Mouse (Mus musculus) E14TG2a.4 (cell line): ENCODE data around the gene Gna11.

Experiments
- H3K27me3 ChIP-seq: 2 replicates; pipeline ENCODE4 v1.6.1; 2014; ENCODE audit warnings: low read length, control low read depth; ENCODE audit not compliant: insufficient read depth
- H3K36me3 ChIP-seq: 2 replicates; pipeline ENCODE4 v1.6.1; 2014; ENCODE audit warnings: low read length, control low read depth; ENCODE audit not compliant: insufficient read depth
- H3K4me1 ChIP-seq: replicated peaks from 2 replicates; pipeline ENCODE4 v1.6.1; 2014; ENCODE audit warnings: low read depth, low read length, control low read depth
- H3K4me3 ChIP-seq: replicated peaks from 2 replicates; pipeline ENCODE4 v1.5.1; 2014; ENCODE audit warnings: mild to moderate bottlenecking, low read length
- H3K9me3 ChIP-seq: 2 replicates; pipeline ENCODE4 v1.6.1; 2014; ENCODE audit warnings: low read length, control low read depth
- CTCF ChIP-seq: conservative IDR thresholded peaks from 2 replicates; pipeline ENCODE4 v1.5.1; 2014; ENCODE audit warnings: low read length
- NANOG ChIP-seq: IDR thresholded peaks from 2 replicates; pipeline ENCODE4 v1.6.1; 2014; ENCODE audit warnings: borderline replicate concordance, low read length, mixed read lengths
- POU5F1 ChIP-seq: IDR thresholded peaks from 2 replicates; pipeline ENCODE4 v1.6.1; 2014; ENCODE audit warnings: low read length, borderline replicate concordance

Gene Gna11

GRCm38 (mm10) chr10:81494260-81495041 is 50.5 kb downstream of the Gna11 start:
- no peak for TF ChIP-seq POU5F1
- H3K4me3 ChIP-seq = peak overlapping the region; percentile 97

DNA sequence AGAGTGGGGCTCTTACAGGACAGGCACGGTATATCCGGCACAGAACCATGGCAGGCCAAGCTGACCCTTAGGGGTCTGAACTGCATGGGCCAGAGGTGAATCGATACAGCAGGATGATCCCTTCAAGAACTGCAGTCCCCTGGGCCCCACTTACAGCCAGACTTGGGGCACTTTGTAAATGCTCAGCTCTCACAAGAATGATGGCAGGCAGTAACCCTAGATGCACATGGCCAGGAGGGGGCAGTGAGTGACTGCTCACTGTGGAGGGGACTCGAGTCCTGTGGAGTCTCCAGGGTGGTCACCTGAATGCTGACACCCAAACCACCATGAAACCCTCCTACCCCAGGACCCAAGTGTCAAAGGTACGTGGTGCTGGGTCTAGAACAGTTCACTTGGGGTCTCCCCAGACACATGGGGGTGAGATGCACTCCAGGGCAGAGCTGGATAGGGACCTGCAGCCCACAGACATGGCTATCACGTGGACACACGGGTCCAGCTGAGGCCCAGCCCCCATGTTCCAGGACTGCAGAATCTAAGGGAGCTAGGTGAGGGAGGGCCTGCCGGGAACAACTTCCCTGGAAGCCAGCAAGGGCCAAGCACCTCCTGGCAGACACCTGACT is 51.3 kb downstream of the Gna11 start:
- Histone ChIP-seq H3K9me3 (no peaks in the 10 kb centered on the region), H3K36me3 (peaks cover 64% of the 10 kb centered on the region), H3K4me1 (peaks cover 84% of the 10 kb centered on the region), H3K4me3 (peak overlapping the region; percentile 39), H3K27me3 (no peaks in the 10 kb centered on the region)
- no peak for TF ChIP-seq NANOG
- TF ChIP-seq POU5F1 = no peak
- TF ChIP-seq CTCF = no peak

More at GRCm38 (mm10) chr10:81494260-81495041, 50.5 kb downstream of the Gna11 start:
- no peaks in the 10 kb centered on the region for H3K27me3 ChIP-seq
- peaks cover 57% of the 10 kb centered on the region for H3K36me3 ChIP-seq
- peaks cover 84% of the 10 kb centered on the region for H3K4me1 ChIP-seq
- H3K9me3 ChIP-seq = no peaks in the 10 kb centered on the region

DNA sequence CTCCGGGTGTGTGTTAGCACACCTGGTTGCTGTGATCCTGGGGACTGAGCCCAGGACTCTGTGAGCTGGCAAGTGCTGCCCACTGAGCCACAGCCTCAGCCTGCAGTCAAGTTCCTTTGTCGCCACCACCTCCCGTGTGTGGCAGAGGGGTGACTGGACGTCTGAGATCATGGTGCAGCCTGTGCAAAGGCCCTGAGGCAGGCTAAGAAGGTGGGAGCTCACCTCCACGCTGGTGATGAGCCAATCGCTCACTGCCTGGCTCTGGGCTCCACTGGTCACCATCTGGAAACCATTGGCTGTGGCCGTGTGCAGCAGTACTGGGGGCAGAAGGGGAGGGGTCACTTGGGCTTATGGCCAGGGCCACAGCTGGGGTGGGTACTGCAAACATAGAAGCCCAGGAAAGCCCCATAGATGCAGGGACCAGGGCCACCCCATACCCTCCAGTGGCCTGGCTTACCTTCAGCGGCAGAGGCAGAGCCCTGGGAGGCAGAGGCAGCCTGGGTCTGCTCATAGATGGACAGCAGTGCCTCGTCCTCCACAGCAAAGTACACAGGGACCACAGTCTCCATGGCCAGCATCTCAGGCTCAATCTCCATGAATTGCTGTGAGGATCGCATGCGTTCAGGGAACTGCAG is 52.3 kb downstream of the Gna11 start:
- H3K36me3 ChIP-seq = peaks cover 74% of the 10 kb centered on the region
- no peaks in the 10 kb centered on the region for H3K9me3 ChIP-seq
- TF ChIP-seq CTCF (no peak), POU5F1 (no peak), NANOG (no peak)
- peak overlapping the region; percentile 39 for H3K4me3 ChIP-seq
- H3K27me3 ChIP-seq = no peaks in the 10 kb centered on the region
- peaks cover 84% of the 10 kb centered on the region for H3K4me1 ChIP-seq

DNA sequence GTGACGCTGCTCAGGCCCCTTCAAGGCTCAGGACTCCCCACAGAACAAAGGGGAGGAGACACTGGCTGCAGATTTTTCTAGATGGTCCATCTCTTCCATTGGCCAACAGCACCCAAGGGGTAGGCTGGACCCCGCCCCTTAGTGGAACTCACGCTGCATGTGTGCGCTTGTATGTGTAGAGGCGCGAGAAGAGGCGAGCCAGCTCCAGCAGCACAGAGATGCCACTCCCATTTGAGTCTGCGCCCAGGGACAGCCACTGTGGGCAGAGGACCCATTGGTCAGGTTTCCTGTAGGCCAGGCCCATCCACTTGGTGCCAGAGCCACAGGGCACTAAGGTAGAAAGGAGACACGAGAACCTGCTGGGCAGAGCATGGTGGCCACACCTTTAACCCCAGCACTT is 54.0 kb downstream of the Gna11 start:
- TF ChIP-seq POU5F1 (no peak), CTCF (no peak), NANOG (no peak)
- peaks cover 91% of the 10 kb centered on the region for H3K36me3 ChIP-seq
- H3K4me1 ChIP-seq = peaks cover 87% of the 10 kb centered on the region
- no peaks in the 10 kb centered on the region for H3K27me3 ChIP-seq
- no peaks in the 10 kb centered on the region for H3K9me3 ChIP-seq
- H3K4me3 ChIP-seq = no peak overlapping the region

DNA sequence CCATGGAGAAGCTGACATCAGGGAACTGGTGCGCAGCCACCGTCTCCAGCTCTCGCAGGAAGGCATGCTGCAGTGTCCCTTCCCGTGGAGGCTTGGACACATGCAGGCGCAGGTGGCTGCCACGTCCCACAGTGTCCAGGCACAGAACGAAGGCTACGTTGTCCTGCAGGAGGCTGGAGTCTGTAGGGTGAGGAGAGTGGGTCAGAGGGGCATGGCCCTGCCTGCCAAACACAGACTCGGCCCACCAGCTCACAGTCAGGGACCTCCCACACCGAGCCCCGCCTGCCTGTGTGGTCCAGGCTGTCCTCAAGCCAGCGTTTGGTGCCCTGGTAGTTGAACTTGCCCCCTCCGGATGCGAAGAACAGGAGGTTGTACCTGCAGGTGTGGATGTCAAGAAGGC is 55.0 kb downstream of the Gna11 start:
- TF ChIP-seq CTCF (no peak), NANOG (no peak)
- Histone ChIP-seq H3K36me3 (peaks cover 93% of the 10 kb centered on the region), H3K27me3 (no peaks in the 10 kb centered on the region), H3K4me3 (no peak overlapping the region), H3K9me3 (no peaks in the 10 kb centered on the region), H3K4me1 (peaks cover 87% of the 10 kb centered on the region)

DNA sequence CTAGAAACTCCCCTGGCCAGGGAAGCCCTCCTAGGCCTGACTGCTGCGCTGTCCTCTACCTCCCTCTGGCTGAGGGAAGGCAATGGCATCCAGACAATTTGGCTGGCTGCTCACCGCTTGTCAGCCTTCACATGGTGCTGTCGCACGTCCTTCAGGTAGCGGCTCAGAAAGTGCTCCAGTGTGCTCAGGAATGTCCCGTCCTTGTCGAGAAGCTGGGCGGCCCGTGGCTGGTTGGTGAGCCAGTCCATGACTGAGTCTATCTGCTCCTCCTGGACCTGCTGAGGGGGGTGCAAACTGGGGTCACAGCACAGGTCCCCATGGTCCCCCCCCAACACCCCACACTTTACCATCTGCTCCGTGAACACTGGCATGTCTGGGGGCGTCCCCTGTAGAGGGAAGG is 56.9 kb downstream of the Gna11 start:
- H3K9me3 ChIP-seq = no peaks in the 10 kb centered on the region
- H3K4me3 ChIP-seq = peak overlapping the region; percentile 17; the same call in 1 of the 2 replicates
- H3K4me1 ChIP-seq = peaks cover 83% of the 10 kb centered on the region
- peaks cover 74% of the 10 kb centered on the region for H3K36me3 ChIP-seq
- TF ChIP-seq NANOG (no peak), POU5F1 (no peak), CTCF (no peak)
- H3K27me3 ChIP-seq = no peaks in the 10 kb centered on the region

GRCm38 (mm10) chr10:81486496-81486895 is 58.5 kb downstream of the Gna11 start:
- TF ChIP-seq POU5F1 (no peak), CTCF (no peak), NANOG (no peak)

DNA sequence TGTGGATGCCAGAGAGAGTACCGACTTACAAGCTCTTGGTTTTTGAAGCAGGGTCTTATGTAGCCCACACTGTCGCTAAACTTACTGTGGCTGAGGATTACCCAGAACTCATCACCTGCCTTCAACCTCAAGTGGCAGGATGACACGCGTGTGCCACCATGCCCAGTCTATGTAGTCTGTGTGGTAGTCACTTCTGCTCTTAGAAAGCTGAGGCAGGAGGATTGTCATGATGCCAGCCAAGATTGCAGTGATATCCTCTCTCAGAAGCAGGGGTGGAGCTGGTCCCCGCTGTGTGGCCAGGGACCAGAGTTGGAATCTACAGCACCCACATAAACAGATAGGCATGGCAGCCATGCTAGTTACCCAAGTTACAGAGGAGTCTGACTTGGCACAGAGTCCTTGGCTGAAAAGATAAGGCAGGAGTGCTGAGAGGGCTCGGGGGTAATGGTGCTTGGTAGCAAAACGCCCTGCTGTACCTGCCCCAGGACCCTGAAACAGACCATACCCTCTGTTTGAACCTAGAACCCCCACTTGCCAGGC is 59.4 kb downstream of the Gna11 start:
- Histone ChIP-seq H3K9me3 (no peaks in the 10 kb centered on the region), H3K4me1 (peaks cover 86% of the 10 kb centered on the region)
- TF ChIP-seq POU5F1 (no peak), NANOG (no peak), CTCF (no peak)

More at GRCm38 (mm10) chr10:81486496-81486895, 58.5 kb downstream of the Gna11 start:
- H3K4me3 ChIP-seq = no peak overlapping the region
- peaks cover 84% of the 10 kb centered on the region for H3K4me1 ChIP-seq
- no peaks in the 10 kb centered on the region for H3K9me3 ChIP-seq
- peaks cover 8% of the 10 kb centered on the region for H3K27me3 ChIP-seq
- H3K36me3 ChIP-seq = peaks cover 58% of the 10 kb centered on the region

More for the DNA sequence above, 59.4 kb downstream of the Gna11 start:
- Histone ChIP-seq H3K4me3 (no peak overlapping the region), H3K27me3 (peaks cover 15% of the 10 kb centered on the region), H3K36me3 (peaks cover 49% of the 10 kb centered on the region)
